Mouse (Mus musculus) cortical plate, adult 2 months (tissue): Measurements from ENCODE around the gene Phf23.

ENCODE experiments used
- CTCF ChIP-seq: fragments of 200-500 bp; IDR thresholded peaks from 2 replicates; pipeline ENCODE4 v1.5.1; 2011; ENCODE audit warnings: mild to moderate bottlenecking, control low read depth, low read length; ENCODE audit not compliant: insufficient read depth; ENCODE audit errors: extremely low read depth
- POLR2A ChIP-seq: fragments of 200-500 bp; IDR thresholded peaks from 2 replicates; pipeline ENCODE4 v1.6.1; 2011; ENCODE audit warnings: mild to moderate bottlenecking, low read length, control low read depth; ENCODE audit not compliant: insufficient read depth; ENCODE audit errors: extremely low read depth

GRCm38 (mm10) chr11:70040184-70040583 is 44.6 kb downstream of the Phf23 start:
- TF ChIP-seq CTCF (no peak), POLR2A (no peak)
